In genomic region chr15:95131401-95131800, GRCm38 (mm10) we compare ENCODE assay signal across 25 mouse cellular contexts.
"Had no signal": no experiment of that assay in that cellular context is flagged by ENCODE, and none has a peak within 500 bp of the region (broad histone marks: within the 10 kb centered on the region; RNA-seq: fewer than 3 reads in every experiment).

No protein-coding gene starts in this region.

- H3K9me3 ChIP-seq: embryonic facial prominence, embryonic 10.5 days; embryonic facial prominence, embryonic 12.5 days; embryonic facial prominence, embryonic 13.5 days; embryonic facial prominence, embryonic 15.5 days; forebrain, embryonic 10.5 days; forebrain, embryonic 12.5 days; forebrain, embryonic 13.5 days; forebrain, embryonic 15.5 days; heart, embryonic 10.5 days had no signal

- H3K36me3 ChIP-seq: embryonic facial prominence, embryonic 10.5 days; embryonic facial prominence, embryonic 12.5 days; embryonic facial prominence, embryonic 13.5 days; embryonic facial prominence, embryonic 15.5 days; forebrain, embryonic 10.5 days; forebrain, embryonic 12.5 days; forebrain, embryonic 15.5 days; heart, embryonic 10.5 days had no signal

- H3K9ac ChIP-seq: embryonic facial prominence, embryonic 12.5 days; embryonic facial prominence, embryonic 13.5 days; embryonic facial prominence, embryonic 15.5 days; forebrain, embryonic 12.5 days; forebrain, embryonic 13.5 days; forebrain, embryonic 15.5 days; forebrain, postnatal 0 days had no signal

- H3K27ac ChIP-seq: embryonic facial prominence, embryonic 10.5 days; embryonic facial prominence, embryonic 12.5 days; embryonic facial prominence, embryonic 13.5 days; embryonic facial prominence, embryonic 15.5 days; forebrain, embryonic 10.5 days; forebrain, embryonic 12.5 days; forebrain, embryonic 13.5 days; forebrain, embryonic 15.5 days; gastrocnemius, adult 2 months; heart, adult 2 months; heart, embryonic 10.5 days had no signal

- DNase-seq: cerebellum, adult 9-11 months; cerebellum, postnatal 10 days; cerebellum, postnatal 14 days; cerebellum, postnatal 25 days; cerebellum, postnatal 36 days; embryo, embryonic 11 days; forebrain, postnatal 0 days; gastrocnemius, adult 2 months; gastrocnemius, postnatal 10 days; gastrocnemius, postnatal 14 days; gastrocnemius, postnatal 25 days; gastrocnemius, postnatal 36 days; heart, adult 11 months; heart, adult 18-20 months; heart, adult 2 months had no signal

- H3K4me1 ChIP-seq: embryonic facial prominence, embryonic 10.5 days; embryonic facial prominence, embryonic 12.5 days; embryonic facial prominence, embryonic 13.5 days; embryonic facial prominence, embryonic 15.5 days; forebrain, embryonic 10.5 days; heart, embryonic 10.5 days had no signal

- H3K4me3 ChIP-seq: embryonic facial prominence, embryonic 10.5 days; embryonic facial prominence, embryonic 12.5 days; embryonic facial prominence, embryonic 13.5 days; embryonic facial prominence, embryonic 15.5 days; erythroblast, embryonic 14.5 days; forebrain, embryonic 10.5 days; forebrain, embryonic 12.5 days; forebrain, embryonic 13.5 days; forebrain, embryonic 15.5 days; gastrocnemius, adult 2 months; heart, adult 2 months; heart, embryonic 10.5 days had no signal
